Mouse (Mus musculus) T-cell, adult 66 days (primary cell): ENCODE results near the gene Btbd35f4. TPM values are rescaled to one million over a fixed set of nuclear protein-coding genes. Genes with fewer than 3 reads are reported as not detected.

Experiments used
- total RNA-seq, 2 experiments: library from RNA; stranded (reverse); gene quantifications; 3 replicates in 1 of 2; 4 replicates in 1 of 2; pipeline ENCODE4 v1.2.4; 2023

Btbd35f4 gene
- total RNA-seq, result not detected

GRCm38 (mm10) chrX:4800196-4800595 is at the start of gene Btbd35f4:
TSS of gene Btbd35f4 (plus strand) at chrX:4800496.

Other genes with a start within 250 kb of the Btbd35f4 start
- not detected for gene Btbd35f27, start 151.6 kb downstream of the Btbd35f4 start, total RNA-seq